ENCODE assay signal across 23 mouse cellular contexts in the genomic region with DNA sequence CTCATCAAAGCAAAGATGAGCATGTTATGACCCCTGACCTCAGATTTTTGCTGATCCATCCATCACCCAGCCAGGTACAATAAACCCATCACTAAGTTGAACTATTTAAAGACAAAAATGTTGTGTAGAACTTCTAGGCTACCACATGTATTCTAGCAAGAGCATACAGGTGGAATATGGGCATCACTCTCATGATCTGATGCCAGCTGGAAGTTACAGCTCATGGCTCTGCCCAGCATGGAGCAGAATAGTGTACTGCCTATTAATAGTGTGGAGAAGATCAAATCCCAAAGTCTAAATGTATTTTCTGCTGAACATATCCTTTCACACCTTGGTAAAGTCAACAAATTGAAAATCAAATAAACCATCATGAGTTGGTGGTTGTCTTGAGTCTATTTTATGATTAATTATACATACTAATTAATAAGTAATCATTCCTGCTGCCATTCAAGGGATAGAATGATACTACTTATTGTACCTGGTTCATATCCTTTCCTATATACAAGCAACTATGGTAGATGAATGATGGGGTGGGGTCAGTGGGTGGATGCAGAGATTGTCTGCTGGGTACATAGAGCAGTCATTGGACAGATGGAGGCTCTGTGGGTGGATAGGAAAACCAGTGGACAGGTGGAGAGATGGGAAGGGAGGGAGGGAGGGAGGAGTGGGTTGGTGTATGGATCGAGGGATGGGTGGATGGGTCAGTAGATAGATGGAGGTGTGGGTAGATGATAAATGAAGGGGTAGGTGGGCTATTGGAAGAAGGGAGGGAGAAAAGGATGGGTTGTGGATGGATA.
"Had no signal": no experiment of that assay in that cellular context is flagged by ENCODE, and none has a peak within 500 bp of the region (broad histone marks: within the 10 kb centered on the region; RNA-seq: fewer than 3 reads in every experiment).

No protein-coding gene starts in this region.

- H3K9me3 ChIP-seq: lung, embryonic 15.5 days; megakaryocyte, embryonic 14.5 days; midbrain, embryonic 13.5 days; neural tube, embryonic 13.5 days; neural tube, embryonic 15.5 days; stomach, embryonic 15.5 days had no signal

- ATAC-seq: liver, postnatal 0 days; lung, postnatal 0 days; midbrain, embryonic 13.5 days; midbrain, embryonic 16.5 days had no signal

- H3K27me3 ChIP-seq: lung, embryonic 15.5 days; megakaryocyte, embryonic 14.5 days; neural tube, embryonic 15.5 days; stomach, embryonic 15.5 days had no signal

- H3K9ac ChIP-seq: liver, postnatal 0 days; lung, embryonic 15.5 days; midbrain, embryonic 13.5 days; neural tube, embryonic 13.5 days; neural tube, embryonic 15.5 days; stomach, embryonic 15.5 days had no signal

- H3K4me3 ChIP-seq: lung, embryonic 15.5 days; megakaryocyte, embryonic 14.5 days; midbrain, embryonic 13.5 days; myocyte; neural tube, embryonic 13.5 days; neural tube, embryonic 15.5 days; stomach, embryonic 15.5 days had no signal

- H3K4me1 ChIP-seq: lung, embryonic 15.5 days; stomach, embryonic 15.5 days had no signal

- H3K36me3 ChIP-seq: neural tube, embryonic 15.5 days had no signal

- DNase-seq: liver, postnatal 0 days; lung, adult 2 months; lung, postnatal 14 days; lung, postnatal 36 days; retina, postnatal 1 day; right cerebral cortex, adult 18-20 months; right cerebral cortex, postnatal 25 days; right cerebral cortex, postnatal 4 days; thymus, adult 2 months; thymus, postnatal 25 days; thymus, postnatal 4 days had no signal

- H3K27ac ChIP-seq: lung, embryonic 15.5 days; macrophage; midbrain, embryonic 13.5 days; neural tube, embryonic 13.5 days; neural tube, embryonic 15.5 days; stomach, embryonic 15.5 days; stomach, postnatal 0 days had no signal

- H3K4me2 ChIP-seq: lung, embryonic 15.5 days; midbrain, embryonic 11.5 days; midbrain, embryonic 13.5 days; neural tube, embryonic 13.5 days; neural tube, embryonic 15.5 days; stomach, embryonic 15.5 days had no signal
